Mouse (Mus musculus): ENCODE data around the gene Gm13697.

The Gm13697 gene

DNA sequence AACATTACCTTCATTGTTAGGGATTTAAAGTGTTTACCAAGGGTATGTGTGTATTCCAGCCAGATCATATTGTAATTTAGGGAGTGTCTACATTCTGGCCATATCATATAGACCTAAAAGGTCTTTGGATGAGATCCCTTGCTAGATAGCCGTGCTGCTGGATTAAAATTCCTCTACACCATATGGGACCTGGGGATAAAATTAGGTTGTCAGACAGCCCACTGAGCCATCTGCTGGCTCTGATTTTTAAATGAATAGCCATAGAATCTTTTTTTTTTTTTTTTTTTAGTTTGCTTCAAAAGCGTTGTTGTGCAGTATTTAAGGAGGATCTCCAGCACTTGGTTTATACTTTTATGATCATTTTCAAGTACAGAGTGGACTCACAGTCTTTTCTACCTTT lies 48.0 kb downstream of the Gm13697 start:
- no peak for DNase-seq (ENCODE audit: low read depth, low spot score)

GRCm38 (mm10) chr2:84035997-84036396 lies 51.5 kb downstream of the Gm13697 start:
- no peak for DNase-seq (ENCODE audit: low read depth, low spot score)
